In the genomic region with DNA sequence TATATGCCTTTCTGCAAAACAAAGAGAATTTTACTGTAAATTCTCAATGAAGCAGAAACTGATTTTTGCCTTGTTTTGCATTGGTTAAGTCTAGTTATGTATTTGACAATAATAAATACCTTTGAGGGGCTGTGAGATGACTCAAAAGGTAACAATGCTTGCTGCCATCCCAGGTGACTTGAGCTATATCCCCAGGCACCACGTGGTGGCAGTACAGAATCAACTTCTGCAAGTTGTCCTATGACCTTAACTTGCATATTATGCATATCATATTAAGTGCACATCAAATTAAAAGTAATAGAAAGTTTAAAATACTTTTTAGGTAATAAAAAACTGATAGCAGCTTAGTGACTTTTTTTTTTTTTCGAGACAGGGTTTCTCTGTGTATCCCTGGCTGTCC, we compare ENCODE assay signal across 9 mouse cellular contexts. TPM values are rescaled to one million over a fixed set of nuclear protein-coding genes. Genes with fewer than 3 reads are reported as not detected.
DNase-seq lines count a peak whose midpoint lies in the region; ATAC-seq and TF ChIP-seq lines count a peak whose summit lies in the region.
"Had no signal": no experiment of that assay in that cellular context is flagged by ENCODE, and none has a peak within 500 bp of the region (broad histone marks: within the 10 kb centered on the region; RNA-seq: fewer than 3 reads in every experiment).

No protein-coding gene starts in this region.

- H3K9ac ChIP-seq in heart, adult 2 months (ENCODE audit: low read depth, low read length): no peak overlapping the region
- no peak overlapping the region for H3K9ac ChIP-seq in heart, embryonic 12.5 days
- no peak overlapping the region for H3K9ac ChIP-seq in forebrain, embryonic 13.5 days

- intact Hi-C loops in heart, adult 2 months (cut with DNase I): loop anchor here (2.0 to 10.0 kb wide), 2 partner anchors 148 to 482 kb away; no protein-coding TSS in a partner anchor

- TF ChIP-seq EP300 in heart, adult 2 months (IDR thresholded peaks at IDR 0.05; ENCODE audit: insufficient read depth, low read depth, low read length): no peak

- DNase-seq in heart, adult 2 months: no peak
- peak; percentile 23 to 29 for DNase-seq in right cerebral cortex, adult 2 months (ENCODE audit: low spot score in 2 of 2)
- no peak for DNase-seq in right cerebral cortex, postnatal 4 days
- peak; percentile 22 for DNase-seq in brain, adult 2 months (ENCODE audit: low read depth, low spot score)
- no peak for DNase-seq in embryo, embryonic 10.5 days (ENCODE audit: low spot score)

- TF ChIP-seq CTCF in heart, adult 2 months (IDR thresholded peaks at IDR 0.05): peak; percentile 66

- no peak overlapping the region for H3K4me3 ChIP-seq in heart, adult 2 months
- H3K4me3 ChIP-seq in heart, embryonic 12.5 days: no peak overlapping the region
- H3K4me3 ChIP-seq in forebrain, embryonic 13.5 days: no peak overlapping the region

- H3K27me3 ChIP-seq in heart, adult 2 months (ENCODE audit: control insufficient read depth, insufficient read depth, low read length): no peaks in the 10 kb centered on the region
- no peaks in the 10 kb centered on the region for H3K27me3 ChIP-seq in heart, embryonic 12.5 days (replicated peaks)
- H3K27me3 ChIP-seq in forebrain, embryonic 13.5 days: no peaks in the 10 kb centered on the region

- no peaks in the 10 kb centered on the region for H3K4me1 ChIP-seq in heart, adult 2 months (ENCODE audit: control insufficient read depth, insufficient read depth, low read length)
- H3K4me1 ChIP-seq in heart, embryonic 12.5 days (replicated peaks): no peaks in the 10 kb centered on the region
- H3K4me1 ChIP-seq in forebrain, embryonic 13.5 days: no peaks in the 10 kb centered on the region

- no peak overlapping the region for H3K27ac ChIP-seq in heart, adult 2 months
- no peak overlapping the region for H3K27ac ChIP-seq in heart, embryonic 12.5 days (ENCODE audit: poor library complexity, severe bottlenecking)
- no peak overlapping the region for H3K27ac ChIP-seq in forebrain, embryonic 13.5 days

- H3K4me2 ChIP-seq in heart, embryonic 12.5 days: no peak overlapping the region
- H3K4me2 ChIP-seq in forebrain, embryonic 13.5 days: no peak overlapping the region

- no peaks in the 10 kb centered on the region for H3K9me3 ChIP-seq in heart, embryonic 12.5 days (replicated peaks)
- no peaks in the 10 kb centered on the region for H3K9me3 ChIP-seq in forebrain, embryonic 13.5 days (replicated peaks)

- WGBS in heart, adult 2 months: 20% methylated on average over 2 of the region's 2 CpGs
- WGBS in heart, embryonic 12.5 days: 31% methylated on average over 2 of the region's 2 CpGs
- 28% methylated on average over 2 of the region's 2 CpGs for WGBS in forebrain, embryonic 13.5 days

- no peak for TF ChIP-seq POLR2A in heart, adult 2 months (IDR thresholded peaks at IDR 0.05; ENCODE audit: insufficient read depth, low read depth, low read length)

- H3K36me3 ChIP-seq in heart, adult 2 months (ENCODE audit: control insufficient read depth, insufficient read depth, low read length): no peaks in the 10 kb centered on the region
- H3K36me3 ChIP-seq in heart, embryonic 12.5 days: no peaks in the 10 kb centered on the region
- no peaks in the 10 kb centered on the region for H3K36me3 ChIP-seq in forebrain, embryonic 13.5 days (ENCODE audit: poor library complexity, severe bottlenecking)

- no peak for ATAC-seq in heart, embryonic 12.5 days (ENCODE audit: insufficient number of reproducible peaks, low FRiP score)
- ATAC-seq in megakaryocyte, adult 5-6 weeks (ENCODE audit: poor library complexity, severe bottlenecking): peak; percentile 66
- no peak for ATAC-seq in forebrain, embryonic 13.5 days
- ATAC-seq: intestine, embryonic 16.5 days had no signal

- H3K79me2 ChIP-seq in heart, adult 2 months (replicated peaks; ENCODE audit: control insufficient read depth, insufficient read depth, low read length): no peaks in the 10 kb centered on the region

RNA-seq across cellular contexts. Expression of a gene that starts 17.4 kb away (rescaled TPM):
- total RNA-seq in heart, adult 2 months (2021): not detected
- polyA plus RNA-seq in heart, adult 2 months (2012; rRNA removed): 0.78 TPM in 1 of 2 replicates, not detected in the other
- polyA plus RNA-seq in heart, embryonic 12.5 days (2016; fragmentation: Nextera tagmentation; extraction: Ambion mirVana): not detected in 2 replicates
- 0.65 and 0.84 TPM in 2 replicates for total RNA-seq in megakaryocyte, adult 5-6 weeks (2015)
- total RNA-seq in megakaryocyte, adult 5-6 weeks (2017): 0.20 and 1.0 TPM in 2 replicates
- polyA plus RNA-seq in forebrain, embryonic 13.5 days (2015; fragmentation: Nextera tagmentation; extraction: Ambion mirVana): 0.27 TPM in 1 of 2 replicates, not detected in the other

RNA-seq across cellular contexts. Expression of a gene that starts 57.9 kb away (rescaled TPM):
- total RNA-seq in heart, adult 2 months (2021): 1 to 10 TPM; 1.0 to 1.5 TPM
- polyA plus RNA-seq in heart, adult 2 months (2012; rRNA removed): 1.0 and 1.1 TPM in 2 replicates
- polyA plus RNA-seq in heart, embryonic 12.5 days (2016; fragmentation: Nextera tagmentation; extraction: Ambion mirVana): 2.8 and 3.1 TPM in 2 replicates
- total RNA-seq in megakaryocyte, adult 5-6 weeks (2015): 28.8 and 30.1 TPM in 2 replicates
- total RNA-seq in megakaryocyte, adult 5-6 weeks (2017): 31.9 and 34.9 TPM in 2 replicates
- 2.0 and 2.4 TPM in 2 replicates for polyA plus RNA-seq in forebrain, embryonic 13.5 days (2015; fragmentation: Nextera tagmentation; extraction: Ambion mirVana)

Comparison
In these comparisons a context has a peak if more than half of its experiments do, and no peak if none do; other contexts are left out.
1. DNase-seq: peak in right cerebral cortex, adult 2 months (2 of 2) and brain, adult 2 months (single experiment); none in heart, adult 2 months (0 of 2), right cerebral cortex, postnatal 4 days (single experiment) and embryo, embryonic 10.5 days (single experiment).